Mouse (Mus musculus): ENCODE measurements around the gene Hs3st3a1.
A peak's percentile ranks its signal among the peaks of the same experiment; 100 is the strongest.

Hs3st3a1 gene

GRCm38 (mm10) chr11:64559388-64559787, 124.3 kb downstream of the Hs3st3a1 start:
- DNase-seq (ENCODE audit: low spot score) = no peak

GRCm38 (mm10) chr11:64560471-64560870, 125.3 kb downstream of the Hs3st3a1 start:
- no peak for DNase-seq (ENCODE audit: low spot score)

GRCm38 (mm10) chr11:64562771-64563170, 127.6 kb downstream of the Hs3st3a1 start:
- DNase-seq (ENCODE audit: low spot score) = peak; percentile 24
